Mouse (Mus musculus): ENCODE measurements around the gene Rhbdd3.

DNA sequence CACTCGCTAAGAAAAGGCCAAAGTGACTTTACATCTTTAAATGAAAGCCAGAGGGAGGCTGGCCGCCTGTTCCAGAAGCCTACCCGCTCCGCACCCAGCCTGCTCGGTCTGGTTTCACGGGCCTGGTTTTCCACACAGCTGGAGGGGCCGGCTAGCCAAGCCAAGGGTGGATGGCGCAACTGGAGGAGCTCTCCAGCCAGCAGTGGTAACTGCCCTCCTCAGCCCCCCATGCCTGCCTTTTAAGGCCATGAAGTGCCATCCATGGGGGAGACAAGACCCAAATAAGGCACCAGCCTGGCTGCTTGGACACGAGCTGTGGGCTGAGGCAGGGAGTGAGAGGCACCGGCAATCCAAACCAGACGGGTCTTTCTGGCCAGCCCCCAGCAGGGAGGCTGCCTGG is 37.2 kb downstream of the Rhbdd3 start:
- TF ChIP-seq CTCF (IDR thresholded peaks at IDR 0.05; ENCODE audit: low read depth) (no peak), EP300 (IDR thresholded peaks at IDR 0.05; ENCODE audit: low read depth) (no peak)
